Mouse (Mus musculus) neural tube, embryonic 11.5 days (tissue): ENCODE measurements around the gene BC053393. TPM values are rescaled to one million over a fixed set of nuclear protein-coding genes. Genes with fewer than 3 reads are reported as not detected.
A peak's percentile ranks its signal among the peaks of the same experiment; 100 is the strongest.
"Not testable (repeated sequence)": the region's sequence is repeated elsewhere in the genome, so short reads cannot be mapped to it uniquely, and the experiment has no call there.

Source experiments
- ATAC-seq: fragments of 200-750 bp; cut with Nextera tagmentation; 2 replicates; pipeline ENCODE4 v1.8.0; 2017; ENCODE audit warnings: moderate number of reproducible peaks, mild to moderate bottlenecking, moderate TSS enrichment, moderate library complexity; ENCODE audit not compliant: insufficient read depth, low FRiP score, low TSS enrichment
- DNase-seq: peaks from one replicate; pipeline ENCODE4 v3.0.0-alpha.2; 2015; ENCODE audit warnings: low spot score
- H3K27ac ChIP-seq: fragments of 300-500 bp; sonication (generic); 2 replicates; pipeline ENCODE4 v1.5.1; 2014; ENCODE audit warnings: low read depth, mild to moderate bottlenecking, low read length
- H3K27me3 ChIP-seq: fragments of 300-500 bp; sonication (generic); 2 replicates; pipeline ENCODE4 v1.6.1; 2014; ENCODE audit warnings: mild to moderate bottlenecking, low read length, mixed read lengths; ENCODE audit not compliant: control insufficient read depth, insufficient read depth
- H3K36me3 ChIP-seq: fragments of 300-500 bp; sonication (generic); 2 replicates; pipeline ENCODE4 v1.6.1; 2014; ENCODE audit warnings: mild to moderate bottlenecking, low read length, moderate library complexity, mixed read lengths; ENCODE audit not compliant: control insufficient read depth, insufficient read depth
- H3K4me1 ChIP-seq: fragments of 300-500 bp; sonication (generic); 2 replicates; pipeline ENCODE4 v1.6.1; 2014; ENCODE audit warnings: low read length, mixed read lengths; ENCODE audit not compliant: control insufficient read depth, insufficient read depth
- H3K4me2 ChIP-seq: fragments of 300-500 bp; sonication (generic); 2 replicates; pipeline ENCODE4 v1.6.1; 2014; ENCODE audit warnings: low read depth, mild to moderate bottlenecking, moderate library complexity
- H3K4me3 ChIP-seq: fragments of 300-500 bp; sonication (generic); 2 replicates; pipeline ENCODE4 v1.5.1; 2014; ENCODE audit warnings: low read depth, low read length
- H3K9ac ChIP-seq: fragments of 300-500 bp; sonication (generic); 2 replicates; pipeline ENCODE4 v1.6.1; 2014; ENCODE audit warnings: mild to moderate bottlenecking, low read length
- H3K9me3 ChIP-seq: fragments of 300-500 bp; sonication (generic); 2 replicates; pipeline ENCODE4 v1.6.1; 2016; ENCODE audit warnings: low read length; ENCODE audit not compliant: control insufficient read depth
- WGBS: fragments of 180-500 bp; shearing (Covaris S2); extraction: QIAGEN DNeasy Blood & Tissue Kit; methylation state at CpG from one replicate; pipeline ENCODE4 v1.1.7; 2014; 5-methylcytosine and 5-hydroxymethylcytosine counted together
- polyA plus RNA-seq: library from polyadenylated mRNA; unstranded; fragments of >200 nt; fragmentation: Nextera tagmentation; extraction: Ambion mirVana; gene quantifications from 2 replicates; pipeline ENCODE4 v1.2.1, GENCODE M21; 2014

The BC053393 gene
- polyA plus RNA-seq, 1 experiment from 2014 or later = not detected

DNA sequence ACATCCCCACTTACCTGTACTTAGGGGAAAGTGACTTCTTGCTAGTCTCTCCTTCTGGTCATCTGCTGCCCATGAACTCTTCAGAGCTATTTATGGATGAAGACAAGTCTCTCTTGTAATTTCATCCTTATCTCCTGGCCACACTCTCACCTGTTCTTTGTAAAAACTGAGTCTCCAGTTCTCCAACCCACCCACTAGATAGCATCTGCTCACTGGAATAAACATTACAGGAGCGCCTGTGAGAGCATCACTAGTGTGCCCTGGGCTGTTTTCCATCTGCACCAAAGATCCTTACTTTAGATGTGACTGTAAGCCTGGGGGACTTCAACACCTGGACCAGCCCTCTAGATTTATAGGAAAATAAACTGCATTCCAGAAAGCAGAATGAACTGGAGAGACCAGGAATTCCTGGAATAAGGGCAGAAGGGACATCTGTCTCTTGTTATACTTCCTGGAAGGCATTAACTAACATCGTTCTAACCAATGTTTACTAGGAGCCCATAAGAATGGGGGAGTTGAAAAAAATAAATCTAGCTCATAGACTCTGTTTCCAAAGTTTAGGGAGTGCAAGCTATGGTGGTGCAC lies 58.0 kb downstream of the BC053393 start, which contains the start of gene Dppa1:
TSS of gene Dppa1 (minus strand) at position 51 of the 585 bp plus-strand sequence.
- no peak within 1 kb of the TSS for H3K4me3 ChIP-seq
- no peak for ATAC-seq
- H3K9ac ChIP-seq = no peak within 1 kb of the TSS
- H3K27ac ChIP-seq = no peak within 1 kb of the TSS
- 71% methylated on average over 2 of the region's 2 CpGs for WGBS
- no peak for DNase-seq
- no peaks in the 10 kb centered on the region for H3K36me3 ChIP-seq
- no peak within 1 kb of the TSS for H3K4me2 ChIP-seq
- H3K9me3 ChIP-seq = no peaks in the 10 kb centered on the region
- H3K27me3 ChIP-seq = no peaks in the 10 kb centered on the region
- H3K4me1 ChIP-seq = no peaks in the 10 kb centered on the region

DNA sequence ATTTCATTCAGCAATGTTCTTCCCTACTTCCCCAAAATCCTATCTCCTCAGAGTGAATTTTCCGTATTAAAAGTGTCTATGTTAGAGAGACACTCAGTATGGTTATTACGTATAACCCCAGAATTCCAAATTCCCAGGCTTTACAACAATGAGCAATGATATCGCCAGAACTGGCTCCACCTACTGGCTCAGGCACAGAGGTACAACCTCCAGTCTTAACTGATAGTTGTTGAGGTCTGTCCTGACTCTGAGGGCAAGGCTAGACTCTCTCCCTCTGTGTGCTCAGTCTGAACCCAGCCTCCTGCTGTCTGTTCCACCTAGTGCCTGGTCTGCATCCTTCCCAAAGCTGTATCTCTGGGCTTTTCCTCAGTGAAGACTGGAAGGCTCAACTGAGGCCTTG lies 60.3 kb downstream of the BC053393 start:
- Histone ChIP-seq H3K4me3 (no peak overlapping the region), H3K27ac (no peak overlapping the region), H3K27me3 (no peaks in the 10 kb centered on the region), H3K4me1 (no peaks in the 10 kb centered on the region), H3K9me3 (no peaks in the 10 kb centered on the region), H3K4me2 (no peak overlapping the region), H3K9ac (no peak overlapping the region), H3K36me3 (no peaks in the 10 kb centered on the region)
- DNase-seq (peak; percentile 15), ATAC-seq (peak; percentile 31; the same call in 1 of the 2 replicates)
- WGBS = 34% methylated on average over 3 of the region's 3 CpGs

DNA sequence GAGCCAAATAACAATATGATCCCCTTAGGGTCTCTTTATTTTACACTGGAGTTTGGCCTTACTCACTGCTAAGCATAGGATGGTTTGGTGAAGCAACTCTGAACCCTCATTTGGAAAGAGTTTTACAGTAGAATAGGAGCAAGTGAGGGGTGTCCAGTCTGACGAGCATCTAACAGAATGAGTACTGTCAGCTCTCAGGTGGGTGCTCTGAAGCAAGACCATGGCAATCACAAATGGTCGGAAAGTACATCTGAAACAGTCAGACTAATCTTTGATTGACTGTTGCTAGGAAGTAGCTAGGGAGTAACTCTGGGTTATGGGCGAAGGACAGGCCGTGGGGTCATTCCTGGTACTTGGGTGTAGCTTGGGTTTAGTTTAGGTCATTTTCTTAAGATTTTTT lies 64.2 kb downstream of the BC053393 start:
- not testable (repeated sequence) for DNase-seq, H3K4me3 ChIP-seq, ATAC-seq, H3K9me3 ChIP-seq, H3K4me1 ChIP-seq, H3K36me3 ChIP-seq, H3K27me3 ChIP-seq, H3K4me2 ChIP-seq, H3K9ac ChIP-seq, H3K27ac ChIP-seq
- 92% methylated on average over 4 of the region's 4 CpGs for WGBS

DNA sequence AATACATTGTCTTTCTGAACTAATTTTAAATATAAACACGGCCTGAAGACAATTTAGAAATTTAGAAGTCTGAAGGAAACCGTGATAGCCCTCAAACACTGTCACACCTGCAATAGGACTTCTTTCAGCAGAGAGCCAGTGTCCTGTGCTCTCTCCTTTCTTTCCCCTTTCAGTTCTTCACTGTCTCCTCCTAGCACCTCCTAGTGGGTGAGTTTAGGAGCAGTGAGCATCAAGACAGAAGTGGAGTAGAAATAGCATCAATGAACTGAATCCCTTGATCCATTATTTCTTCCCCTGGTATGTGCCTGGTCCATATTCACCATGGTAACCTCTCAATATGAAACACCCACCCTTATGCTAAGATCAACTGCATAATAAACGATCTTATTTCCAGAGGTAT lies 65.2 kb downstream of the BC053393 start:
- no peak overlapping the region for H3K4me2 ChIP-seq
- DNase-seq (no peak), ATAC-seq (no peak)
- H3K9me3 ChIP-seq = no peaks in the 10 kb centered on the region
- WGBS = 81% methylated on average over 3 of the region's 3 CpGs
- no peaks in the 10 kb centered on the region for H3K36me3 ChIP-seq
- no peak overlapping the region for H3K9ac ChIP-seq
- no peak overlapping the region for H3K27ac ChIP-seq
- H3K4me3 ChIP-seq = no peak overlapping the region
- H3K27me3 ChIP-seq = no peaks in the 10 kb centered on the region
- H3K4me1 ChIP-seq = no peaks in the 10 kb centered on the region

Other genes starting within 250 kb of the BC053393 start
- not detected in 2 replicates for gene Itk, start 182.0 kb upstream of the BC053393 start, polyA plus RNA-seq
- not detected in 2 replicates for gene Fam71b, start 175.0 kb upstream of the BC053393 start, polyA plus RNA-seq
- gene Med7, start 134.6 kb upstream of the BC053393 start, polyA plus RNA-seq = 87.4 and 94.7 TPM in 2 replicates
- gene Havcr2, start 116.6 kb upstream of the BC053393 start, polyA plus RNA-seq = 0.27 TPM in 1 of 2 replicates, not detected in the other
- not detected in 2 replicates for gene Gm12169, start 47.3 kb upstream of the BC053393 start, polyA plus RNA-seq
- gene Dppa1, start 57.7 kb downstream of the BC053393 start, polyA plus RNA-seq = not detected in 2 replicates
- gene Timd2, start 135.5 kb downstream of the BC053393 start, polyA plus RNA-seq = 0.32 TPM in 1 of 2 replicates, not detected in the other
- gene Havcr1, start 163.5 kb downstream of the BC053393 start, polyA plus RNA-seq = not detected in 2 replicates
- gene Timd4, start 239.3 kb downstream of the BC053393 start, polyA plus RNA-seq = 0.15 and 0.17 TPM in 2 replicates